Mouse (Mus musculus): ENCODE results near the gene Gm16253. TPM values are rescaled to one million over a fixed set of nuclear protein-coding genes. Genes with fewer than 3 reads are reported as not detected.
A peak's percentile ranks its signal among the peaks of the same experiment; 100 is the strongest.

Gm16253 gene
- total RNA-seq, 1 experiment from 2014 or later = not detected

DNA sequence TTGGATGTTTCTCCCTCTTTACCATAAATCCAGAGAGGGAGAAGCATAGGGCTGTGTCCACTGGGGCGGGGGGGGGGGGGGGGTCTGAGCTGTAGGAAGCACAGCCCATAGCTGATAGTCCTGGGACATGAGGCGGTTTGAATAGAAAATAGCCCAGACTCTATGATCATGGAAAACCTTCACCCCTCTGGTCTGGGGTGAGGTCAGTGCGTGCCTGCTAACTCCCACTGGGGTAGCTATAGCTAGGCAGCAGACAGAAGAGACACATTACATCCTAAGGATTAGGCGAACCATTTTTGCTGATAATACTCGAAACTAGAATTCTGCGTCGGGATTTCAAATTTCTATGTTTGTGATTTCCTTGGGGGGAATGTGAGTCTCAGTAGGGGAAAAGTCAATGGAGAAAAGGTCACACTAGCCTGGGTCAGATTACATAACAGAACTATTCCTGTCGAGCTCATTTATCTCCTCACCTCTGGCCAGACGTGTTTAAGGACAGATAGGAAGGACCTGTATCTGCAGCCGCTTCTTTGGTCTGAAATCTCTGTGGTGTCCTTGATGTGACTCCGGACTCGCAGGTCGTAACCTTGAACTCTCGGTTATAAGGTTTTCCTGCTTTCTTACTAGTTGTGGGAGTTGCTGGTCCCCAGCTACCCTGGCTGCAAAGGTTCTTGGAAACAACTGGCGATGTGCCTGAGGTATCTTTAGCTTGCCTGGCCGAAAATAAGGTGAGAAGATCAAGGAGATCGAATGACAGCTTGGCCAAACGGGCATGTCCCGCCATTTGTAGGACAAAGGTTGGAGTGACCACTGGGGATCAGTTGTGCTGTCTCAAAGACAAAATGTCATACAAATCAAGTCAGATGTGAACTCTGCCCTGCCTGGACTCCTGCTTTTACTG, 2.9 kb upstream of the Gm16253 start:
- DNase-seq = peak; percentile 75

DNA sequence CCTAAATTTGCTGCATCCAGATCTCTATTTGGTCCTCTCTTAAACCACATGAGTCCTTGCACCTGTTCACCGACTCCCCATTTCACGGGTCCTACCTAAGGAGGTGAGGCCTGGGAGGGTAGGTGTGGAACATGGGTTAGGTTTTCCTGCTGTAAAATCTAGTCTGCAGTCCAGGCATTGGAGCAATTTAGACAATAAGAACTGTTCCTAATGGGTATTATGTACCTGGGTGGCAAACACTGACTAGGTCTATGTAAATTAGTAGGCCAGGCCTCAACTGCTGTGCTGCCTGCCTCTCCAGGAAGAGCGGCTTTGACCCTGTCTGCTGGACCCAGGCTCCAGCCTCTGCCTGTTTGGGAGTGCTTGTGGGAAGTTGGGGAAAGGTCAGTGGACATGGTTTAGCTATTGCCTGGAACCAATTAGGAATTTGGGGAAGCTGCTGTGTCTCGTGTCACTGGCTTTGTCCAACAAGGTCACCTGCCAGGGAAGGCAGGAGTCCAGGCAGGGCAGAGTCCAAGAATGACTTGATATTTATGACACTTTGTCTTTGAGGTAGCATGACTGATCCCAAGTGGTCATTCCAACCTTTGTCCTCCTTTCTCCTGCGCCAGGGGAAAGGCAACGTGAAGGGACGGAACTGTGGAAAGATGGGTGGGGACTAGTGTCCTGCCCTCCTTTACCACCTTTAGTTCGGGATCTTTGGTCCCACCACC, 1.4 kb upstream of the Gm16253 start:
- DNase-seq = peak; percentile 78

DNA sequence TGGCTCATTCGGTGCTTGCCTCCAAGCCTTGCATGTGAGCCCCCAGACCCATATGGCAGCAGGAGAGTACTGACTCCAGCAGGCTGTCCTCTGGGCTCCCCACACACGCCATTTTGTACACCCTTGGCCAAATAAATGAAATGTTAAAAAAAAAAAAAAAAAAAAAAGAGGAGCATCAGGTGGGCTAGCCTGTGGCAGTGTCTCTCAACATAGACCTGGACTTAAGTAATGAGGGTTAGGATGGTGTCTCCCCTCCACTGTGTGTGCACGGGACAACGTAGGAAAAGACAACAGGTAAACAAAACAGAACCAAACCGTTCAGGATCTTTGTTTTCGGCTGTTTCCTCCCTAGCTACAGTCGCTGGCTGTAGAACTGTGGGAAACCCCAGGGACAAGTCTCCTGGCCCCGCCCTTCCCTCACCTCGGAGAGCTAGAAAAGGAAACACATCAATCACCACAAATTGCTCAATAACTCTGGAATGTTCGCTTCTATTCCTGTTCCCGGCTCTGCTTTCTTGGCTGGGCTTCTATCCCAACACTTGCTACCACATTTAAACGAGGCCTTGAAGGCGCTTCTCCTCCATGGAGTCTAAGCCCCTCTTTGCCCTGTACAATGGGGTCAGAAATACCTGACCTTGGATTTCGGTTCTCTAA, 652 bp upstream of the Gm16253 start:
- peak; percentile 89 for DNase-seq

DNA sequence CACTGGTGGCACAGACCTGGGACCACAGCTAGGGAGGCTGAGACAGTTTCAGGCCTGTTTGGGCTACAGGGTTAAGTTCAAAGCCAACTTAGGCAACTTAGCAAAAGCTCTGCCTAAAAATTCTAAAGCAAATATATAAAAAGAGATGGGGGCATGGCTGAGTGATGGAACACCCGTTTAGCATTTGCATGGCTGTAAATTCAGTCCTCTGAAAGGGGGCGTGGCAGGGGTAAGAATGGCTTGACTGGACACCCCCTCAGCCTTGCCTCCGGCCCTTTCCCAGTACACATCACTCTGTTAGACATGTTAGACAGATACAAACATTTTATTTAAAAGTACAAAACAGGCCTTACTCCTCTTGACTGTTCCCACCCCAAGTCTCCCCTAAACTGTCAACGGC, 782 bp downstream of the Gm16253 start:
- no peak for DNase-seq

DNA sequence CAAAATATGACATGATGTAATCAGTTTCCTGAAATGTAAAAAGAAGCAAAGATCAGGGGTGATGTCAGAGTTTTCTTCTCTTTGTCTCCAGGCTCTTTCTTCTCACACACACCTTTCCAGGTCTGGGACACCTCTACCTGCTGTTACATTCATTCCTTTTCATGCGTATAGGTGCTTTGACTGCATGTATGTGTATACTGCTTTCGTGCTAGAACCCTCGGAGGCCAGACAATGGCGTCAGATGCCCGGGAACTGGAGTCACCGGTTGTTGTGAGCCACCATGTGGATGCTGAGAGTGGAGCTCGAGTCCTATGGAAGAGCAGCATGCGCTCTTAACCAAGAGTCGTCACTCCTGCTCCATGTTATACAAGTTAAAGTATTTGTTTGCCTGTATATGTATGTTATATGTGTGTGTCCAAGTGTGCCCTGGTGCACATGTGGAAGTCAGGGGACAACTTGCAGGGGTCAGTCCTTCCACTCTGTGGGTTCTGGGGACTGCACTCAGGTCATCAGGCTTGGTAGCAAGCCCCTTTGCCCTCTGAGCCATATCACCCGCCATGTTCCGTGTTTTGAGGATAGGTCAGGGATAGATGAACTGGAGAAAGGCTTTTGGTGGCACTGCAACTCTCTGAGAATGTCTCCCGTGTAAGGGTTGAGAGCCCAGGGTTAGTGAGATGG, 1.9 kb downstream of the Gm16253 start:
- DNase-seq = no peak

DNA sequence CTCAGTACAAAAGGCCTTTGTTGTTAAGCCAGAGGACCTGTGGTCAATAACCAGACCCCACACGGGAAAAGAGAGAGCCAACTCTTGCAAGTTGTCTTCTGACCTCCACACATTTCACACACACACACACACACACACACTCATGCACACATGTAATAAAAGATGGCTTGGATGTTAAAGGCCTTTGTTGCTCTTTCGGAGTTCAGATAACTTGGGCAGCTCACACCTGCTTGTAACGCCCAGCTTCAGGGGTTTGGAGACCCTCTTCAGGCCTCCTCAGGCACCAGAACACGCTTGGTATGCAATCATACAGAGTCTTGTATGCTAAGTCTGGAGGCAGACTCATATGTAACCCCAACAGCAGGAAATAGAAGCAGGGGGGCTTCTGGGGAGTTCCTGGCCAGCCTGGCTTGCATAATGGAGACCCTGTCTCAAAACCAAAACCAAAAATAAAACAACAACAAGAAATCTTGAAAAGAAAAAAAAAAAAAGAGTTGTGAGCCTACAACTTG, 2.5 kb downstream of the Gm16253 start:
- DNase-seq = no peak

DNA sequence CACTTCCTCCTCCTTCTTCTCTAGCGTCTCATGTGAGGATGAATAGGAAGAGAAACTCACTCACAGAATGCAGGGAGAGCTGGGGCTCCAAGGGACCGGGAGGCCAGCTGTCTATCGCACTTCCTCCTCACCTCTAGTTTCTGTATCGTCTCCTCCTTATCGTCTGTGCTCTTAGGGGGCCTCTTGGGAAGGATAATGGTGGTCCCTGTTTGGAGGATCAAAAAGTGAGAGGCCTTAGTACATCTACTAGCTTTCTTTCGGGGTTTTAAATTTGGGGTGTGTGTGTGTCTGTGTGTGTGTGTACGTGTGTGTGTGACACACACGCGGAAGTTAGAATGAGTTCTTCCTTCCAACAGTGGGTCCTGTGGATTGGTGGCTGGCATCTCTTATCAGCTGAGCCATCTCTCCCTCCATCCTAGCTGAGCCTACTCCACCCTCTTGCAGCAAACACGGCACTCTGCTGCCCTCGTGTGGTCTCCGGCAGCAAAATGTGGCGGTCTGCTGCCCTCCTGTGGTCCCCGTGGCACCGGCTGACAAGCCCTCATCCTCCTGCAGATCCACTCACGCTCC, 3.2 kb downstream of the Gm16253 start:
- DNase-seq = peak; percentile 94

DNA sequence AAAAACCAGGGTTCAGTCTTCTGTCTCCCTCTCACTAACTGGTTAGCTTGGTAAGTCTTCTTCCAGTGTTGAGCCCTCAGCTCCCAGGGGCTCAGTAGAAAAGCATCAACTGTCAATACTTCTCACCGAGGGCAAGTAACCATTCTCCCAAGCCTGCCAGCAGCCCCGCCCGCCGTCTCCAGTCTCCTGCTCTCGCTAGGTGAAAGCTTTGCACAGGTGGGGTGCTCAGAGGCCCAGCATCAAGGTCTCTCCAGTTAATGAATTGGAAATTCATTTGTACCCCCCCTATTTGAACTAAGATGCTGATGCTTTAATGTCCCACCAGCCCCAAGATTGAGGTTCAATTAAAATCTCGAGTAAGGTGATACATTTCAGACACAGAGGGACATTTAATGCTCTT, 4.4 kb downstream of the Gm16253 start:
- no peak for DNase-seq

DNA sequence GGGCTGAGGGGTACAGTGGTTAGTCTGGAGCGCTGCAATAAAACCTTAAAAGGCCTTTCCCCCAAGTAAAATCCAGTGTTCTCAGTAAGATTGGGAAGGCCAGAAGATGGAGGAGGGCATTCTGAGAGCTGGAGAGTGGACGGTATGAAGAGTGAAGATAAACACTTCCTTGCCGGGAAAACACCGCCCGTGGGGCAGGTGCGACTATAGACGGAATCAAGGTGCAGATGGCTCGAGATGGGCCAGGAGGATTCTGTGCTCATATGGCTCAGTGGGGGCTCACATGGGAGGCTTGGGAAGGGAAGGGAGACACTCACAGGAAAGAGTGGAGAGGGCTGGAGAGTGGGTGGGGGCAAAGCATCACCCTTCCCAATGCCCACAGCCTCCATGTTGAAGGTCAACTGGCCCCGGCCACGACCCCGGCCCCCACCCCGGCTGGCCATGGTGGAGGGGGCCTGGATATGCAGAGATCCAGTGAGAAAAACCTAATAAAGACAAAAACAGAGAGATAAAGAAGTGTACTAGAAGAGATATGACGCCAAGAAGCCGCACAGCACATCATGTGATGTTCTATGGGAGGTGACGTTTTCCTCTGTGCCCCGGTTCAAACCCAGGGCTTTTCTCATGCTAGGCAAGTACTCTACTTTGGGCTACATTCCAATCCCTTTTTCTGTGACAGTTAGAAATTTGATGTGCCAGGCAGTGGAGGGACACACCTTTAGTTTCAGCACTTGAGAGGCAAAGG, 5.2 kb downstream of the Gm16253 start:
- DNase-seq = no peak

DNA sequence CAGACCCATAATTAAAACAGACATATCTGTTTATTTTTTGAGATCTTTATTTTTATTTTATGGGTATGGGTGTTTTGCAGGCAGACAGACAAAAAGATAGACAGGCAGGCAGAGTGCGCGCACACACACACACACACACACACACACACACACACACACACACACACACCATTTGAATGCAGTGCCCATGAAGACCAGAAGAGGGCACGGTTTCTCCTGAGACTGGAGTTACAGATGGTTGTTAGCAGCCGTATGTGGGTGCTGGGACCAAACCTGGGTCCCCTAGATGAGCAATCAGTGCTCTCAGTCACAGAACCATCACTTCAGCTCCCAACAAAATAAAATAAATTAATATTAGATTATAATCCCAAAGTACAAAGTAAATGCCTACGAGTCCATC, 6.6 kb downstream of the Gm16253 start:
- no peak for DNase-seq

DNA sequence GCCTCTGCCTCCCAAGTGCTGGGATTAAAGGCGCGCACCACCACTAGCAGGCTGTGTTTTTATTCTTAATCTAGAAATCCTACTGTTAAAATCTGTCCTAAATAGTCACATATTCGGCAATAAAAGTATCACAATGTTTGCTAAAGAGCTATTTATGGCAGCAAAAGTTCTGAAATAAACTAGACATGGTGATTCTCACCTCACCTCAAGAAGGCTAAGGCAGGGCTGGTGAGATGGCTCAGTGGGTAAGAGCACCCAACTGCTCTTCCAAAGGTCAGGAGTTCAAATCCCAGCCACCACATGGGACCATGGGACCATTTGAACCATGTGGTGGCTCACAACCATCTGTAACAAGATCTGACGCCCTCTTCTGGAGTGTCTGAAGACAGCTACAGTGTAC, 13.9 kb downstream of the Gm16253 start:
- no peak for DNase-seq

DNA sequence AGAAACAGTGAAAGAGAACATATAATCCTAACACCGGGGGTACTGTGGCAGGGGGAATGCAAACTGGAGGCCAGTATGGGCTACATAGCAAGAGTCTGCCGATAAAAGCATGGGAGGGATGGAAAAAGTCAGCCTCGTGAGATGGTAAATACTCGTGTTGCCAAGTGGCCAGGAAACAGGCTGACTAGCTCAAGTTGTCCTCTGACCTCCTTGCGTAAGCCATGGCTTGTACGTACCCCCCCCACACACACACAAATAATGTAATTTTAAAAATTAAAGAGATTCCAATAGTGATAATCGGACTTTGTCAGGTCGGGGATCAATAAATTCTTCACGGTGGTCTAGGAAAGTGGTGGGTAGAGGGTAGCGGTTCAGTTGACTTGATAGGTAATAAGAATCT, 16.6 kb downstream of the Gm16253 start:
- DNase-seq = no peak

DNA sequence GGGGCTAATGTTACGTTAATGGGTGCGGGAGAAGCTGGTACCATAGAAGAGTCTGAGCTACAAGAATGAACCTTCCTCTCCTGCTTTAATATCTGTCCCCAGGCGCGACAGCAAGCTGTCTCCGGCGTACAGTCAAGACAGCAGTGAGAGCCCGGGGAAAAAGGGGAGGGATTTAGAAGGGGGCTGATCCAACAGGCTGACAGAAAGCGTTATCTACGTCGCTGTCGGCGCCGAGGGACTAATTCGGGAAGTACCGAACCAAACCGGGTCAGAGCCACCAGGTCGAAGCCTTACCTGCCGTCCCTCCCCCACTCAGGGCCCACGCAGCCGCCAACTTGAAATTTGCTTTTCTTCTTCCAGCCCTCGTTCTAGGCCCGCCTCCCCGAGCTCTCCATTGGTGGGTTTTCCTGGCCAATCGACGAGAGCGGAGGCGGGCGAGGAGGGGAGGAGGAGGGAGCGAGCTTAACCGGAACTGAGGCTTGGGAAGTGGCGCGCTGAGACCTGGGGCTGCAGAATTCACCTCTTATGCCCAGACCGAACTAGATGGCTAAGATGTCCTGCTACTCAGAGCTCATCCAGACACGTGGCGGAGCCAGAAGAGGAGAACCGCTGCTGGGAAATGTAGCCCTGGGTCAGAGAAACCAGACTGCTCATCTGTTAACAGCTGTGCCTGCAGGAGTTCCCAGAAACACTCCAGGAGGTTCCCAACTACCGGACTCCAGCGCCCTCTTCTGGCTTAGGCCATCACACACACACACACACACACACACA, 17.2 kb downstream of the Gm16253 start, which contains the start of gene Polr3gl:
Gene Polr3gl, minus strand, starts transcription at position 392 of the 771 bp plus-strand sequence.
- peak; percentile 97 for DNase-seq

DNA sequence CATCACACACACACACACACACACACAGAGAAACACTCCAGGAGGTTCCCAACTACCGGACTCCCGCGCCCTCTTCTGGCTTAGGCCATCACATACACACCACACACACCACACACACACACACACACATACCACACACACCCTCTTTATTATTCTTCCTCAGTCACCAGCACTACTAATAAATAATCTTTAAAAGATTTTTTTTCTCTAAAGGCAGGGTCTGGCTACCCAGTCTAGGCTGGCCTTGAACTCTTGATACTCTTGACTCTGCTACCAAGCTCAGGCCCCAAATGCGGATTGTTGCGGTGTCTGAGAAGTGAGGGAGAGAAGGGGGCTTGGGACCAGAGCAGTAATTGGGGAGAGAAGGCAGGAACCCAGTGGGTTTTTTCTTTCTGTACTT, 18.1 kb downstream of the Gm16253 start:
- DNase-seq = no peak

DNA sequence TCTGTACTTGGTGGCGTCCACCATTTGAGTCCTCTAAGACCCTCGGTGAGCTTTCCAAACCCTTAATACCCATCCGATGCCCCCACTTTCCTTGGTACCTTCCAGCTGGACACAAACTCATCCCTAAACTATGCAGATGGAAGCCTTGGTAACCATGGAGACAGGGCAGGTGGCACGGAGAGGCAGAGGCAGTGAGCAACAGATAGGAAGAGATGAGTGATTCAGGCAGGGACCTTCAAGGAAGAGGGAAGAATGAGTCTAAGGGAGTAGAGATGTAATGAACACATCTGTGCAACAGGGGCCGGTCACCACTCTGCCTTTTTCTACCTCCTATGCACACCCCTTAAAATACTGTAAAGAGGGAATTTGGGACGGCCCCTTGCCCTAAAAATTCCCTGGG, 18.9 kb downstream of the Gm16253 start:
- DNase-seq = no peak

DNA sequence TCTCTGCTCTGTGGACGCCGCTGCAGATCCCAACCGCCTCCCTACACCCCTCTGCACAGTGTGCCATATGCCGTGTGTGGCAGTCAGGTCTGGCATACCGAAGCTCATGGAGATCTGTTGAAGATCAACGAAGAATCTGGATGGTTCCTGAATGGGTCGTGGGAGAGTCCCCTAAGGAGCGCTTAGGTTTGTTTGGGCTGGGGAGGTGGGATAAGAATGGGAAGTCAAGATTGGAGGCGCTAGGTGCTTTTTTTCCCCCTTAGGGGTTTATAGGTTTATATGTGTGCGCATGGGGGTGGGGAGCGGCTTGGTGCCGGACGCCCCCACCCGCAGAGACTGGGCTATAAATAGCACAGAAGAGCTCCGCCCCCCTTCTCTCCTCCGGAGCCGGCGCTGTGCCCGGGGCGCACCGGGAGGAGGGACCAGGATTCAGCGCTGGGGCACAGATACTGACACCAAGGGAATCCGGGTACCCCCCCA, 19.5 kb downstream of the Gm16253 start, which contains the start of gene Ankrd34a:
Gene Ankrd34a, plus strand, starts transcription at position 409 of the 480 bp plus-strand sequence.
- DNase-seq = peak; percentile 65

DNA sequence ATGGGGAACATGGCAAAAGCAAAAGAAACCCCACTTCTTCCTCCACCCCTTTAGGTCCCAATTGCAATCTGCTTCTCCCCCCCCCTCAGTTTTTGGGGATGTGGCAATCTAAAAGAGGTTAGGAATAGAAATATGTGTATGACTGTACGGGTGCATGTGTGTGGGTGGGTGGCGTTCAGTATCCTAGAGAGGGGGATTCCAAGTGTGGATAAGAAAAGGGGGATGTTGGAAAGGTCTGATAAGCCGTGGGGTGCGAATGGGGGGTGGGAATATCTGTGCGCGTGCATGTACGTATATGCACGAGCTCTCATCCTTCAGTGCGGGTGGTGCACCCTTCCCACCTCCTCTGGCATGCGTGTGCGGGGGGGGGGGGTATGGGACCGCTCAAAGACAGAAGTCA, 20.1 kb downstream of the Gm16253 start:
- DNase-seq = no peak

DNA sequence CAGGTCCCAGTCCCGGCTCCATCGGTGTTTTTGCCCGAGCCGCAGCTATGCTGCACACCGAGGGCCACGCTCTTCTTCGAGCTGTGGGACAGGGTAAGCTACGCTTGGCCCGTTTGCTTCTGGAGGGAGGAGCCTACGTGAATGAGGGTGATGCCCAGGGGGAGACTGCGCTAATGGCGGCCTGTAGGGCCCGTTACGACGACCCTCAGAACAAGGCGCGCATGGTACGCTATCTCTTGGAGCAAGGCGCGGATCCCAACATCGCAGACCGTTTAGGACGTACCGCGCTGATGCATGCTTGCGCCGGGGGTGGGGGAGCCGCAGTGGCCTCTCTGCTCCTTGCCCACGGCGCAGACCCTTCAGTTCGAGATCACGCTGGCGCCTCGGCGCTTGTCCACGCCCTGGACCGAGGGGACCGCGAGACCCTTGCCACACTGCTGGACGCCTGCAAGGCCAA, 20.7 kb downstream of the Gm16253 start:
- DNase-seq = peak; percentile 42

DNA sequence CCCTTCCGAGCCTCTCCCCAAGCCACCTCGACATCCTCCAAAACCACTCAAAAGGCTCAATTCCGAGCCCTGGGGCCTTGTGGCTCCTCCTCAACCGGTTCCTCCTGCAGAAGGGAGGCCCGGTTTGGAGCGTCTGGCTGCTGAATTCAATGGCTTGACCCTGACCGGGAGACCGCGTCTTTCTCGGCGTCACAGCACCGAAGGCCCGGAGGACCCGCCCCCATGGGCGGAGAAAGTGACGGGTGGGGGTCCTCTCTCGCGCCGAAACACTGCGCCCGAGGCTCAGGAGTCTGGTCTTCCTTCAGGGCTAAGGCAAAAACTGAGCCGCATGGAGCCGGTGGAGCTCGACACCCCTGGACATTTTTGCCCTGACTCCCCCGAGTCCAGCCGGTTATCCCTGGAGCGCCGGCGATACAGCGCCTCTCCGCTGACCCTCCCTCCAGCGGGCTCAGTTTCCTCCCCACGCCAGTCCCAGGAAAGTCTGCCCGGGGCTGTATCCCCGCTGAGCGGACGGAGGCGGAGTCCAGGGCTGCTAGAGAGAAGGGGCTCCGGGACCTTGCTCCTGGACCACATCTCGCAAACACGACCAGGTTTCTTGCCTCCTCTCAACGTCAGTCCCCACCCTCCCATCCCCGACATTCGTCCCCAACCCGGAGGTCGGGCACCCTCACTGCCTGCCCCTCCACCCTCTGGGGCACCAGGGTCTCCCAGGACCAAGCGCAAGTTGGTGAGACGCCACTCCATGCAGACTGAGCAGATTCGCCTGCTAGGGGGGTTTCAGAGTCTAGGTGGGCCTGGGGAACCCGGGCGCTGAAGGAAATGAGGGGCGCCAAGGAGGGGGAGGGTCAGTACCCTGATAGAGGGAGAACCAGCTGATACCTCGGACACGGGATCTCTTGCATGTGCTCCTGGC, 21.6 kb downstream of the Gm16253 start:
- DNase-seq = peak; percentile 82
